Mouse (Mus musculus): ENCODE data around the gene Popdc2. TPM values are rescaled to one million over a fixed set of nuclear protein-coding genes. Genes with fewer than 3 reads are reported as not detected.

Gene Popdc2
- total RNA-seq, 2 experiments from 2014 or later: 60.2 to 61.4 TPM

- DNase-seq: no peak
- intact Hi-C loops (cut with DNase I): no loop called here
These were observed 12.6 kb downstream of the Popdc2 start for GRCm38 (mm10) chr16:38374379-38375140.

DNA sequence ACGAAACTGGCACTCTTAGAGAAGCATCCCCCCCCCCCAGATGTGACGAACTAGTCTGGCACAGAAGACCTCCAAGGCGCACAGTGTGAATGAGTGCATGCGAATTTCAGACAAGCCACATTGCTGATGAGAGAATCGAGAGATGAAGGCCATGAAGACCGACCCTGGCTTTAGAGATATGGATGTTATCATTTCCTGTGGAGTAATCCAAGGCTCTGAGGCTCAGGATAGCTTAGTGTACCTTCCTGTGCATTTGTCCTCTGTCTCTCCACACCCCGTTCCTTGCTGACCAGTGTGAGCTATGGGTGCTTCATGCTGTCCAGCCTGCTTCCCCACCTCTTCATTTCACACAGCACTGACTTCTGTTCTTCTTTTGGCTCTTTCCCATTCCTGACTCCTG lies 13.2 kb downstream of the Popdc2 start:
- no peak for DNase-seq
- intact Hi-C loops (cut with DNase I): no loop called here

DNA sequence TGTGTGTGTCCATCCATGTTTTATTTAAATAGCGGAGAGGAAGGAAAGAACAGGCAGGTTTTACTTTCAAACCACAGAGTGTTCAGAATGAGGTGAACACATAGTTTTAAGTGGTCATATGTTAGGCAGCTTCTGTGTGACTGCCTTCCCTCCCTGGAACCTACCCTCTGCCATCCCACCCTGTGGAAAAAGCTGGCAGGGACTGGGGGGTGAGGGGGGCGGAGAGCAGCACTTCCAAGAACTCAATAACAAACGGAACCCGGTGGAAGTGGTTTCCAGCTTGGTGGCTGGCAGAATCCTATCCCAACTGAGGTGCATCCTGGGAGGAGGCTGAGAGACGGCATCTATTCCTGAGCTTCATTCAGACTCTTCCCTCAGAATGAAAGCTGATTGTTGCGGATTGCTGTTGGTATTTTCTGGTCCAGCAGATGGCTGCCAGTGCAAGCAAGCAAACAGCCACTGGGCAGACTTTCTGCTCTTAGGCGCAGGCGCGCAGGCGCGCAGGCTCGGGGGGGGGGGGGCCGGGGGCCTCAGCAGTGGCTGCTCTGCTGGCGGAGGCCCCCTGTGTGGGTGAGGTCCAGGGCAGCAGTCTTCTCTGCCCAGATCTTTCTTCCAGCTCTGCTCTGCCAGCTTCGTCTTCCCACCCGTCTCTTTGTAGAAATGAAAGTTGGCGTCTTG lies 14.3 kb downstream of the Popdc2 start:
- peak in 1 of 2 experiments; percentile 29 for DNase-seq

DNA sequence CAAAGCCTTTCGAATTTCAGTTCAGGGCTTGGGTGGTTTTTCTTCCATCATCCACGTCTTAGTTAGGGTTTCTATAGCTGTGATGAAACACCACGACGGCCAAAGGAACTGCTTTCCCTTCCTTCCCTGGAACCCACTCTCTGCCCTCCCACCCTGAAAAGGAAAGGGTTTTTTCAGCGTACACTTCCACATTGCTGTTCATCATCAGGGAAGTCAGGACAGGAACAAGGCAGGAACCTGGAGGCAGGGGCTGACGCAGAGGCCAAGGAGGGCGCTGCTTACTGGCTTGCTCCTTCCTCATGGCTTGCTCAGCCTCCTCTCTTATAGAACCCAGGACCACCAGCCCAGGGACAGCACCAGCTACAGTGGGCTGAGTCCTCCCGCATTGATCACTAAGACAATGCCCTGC lies 14.8 kb downstream of the Popdc2 start:
- intact Hi-C loops (cut with DNase I): no loop called here
- DNase-seq: no peak

More for the DNA sequence above, 14.3 kb downstream of the Popdc2 start:
- intact Hi-C loops (cut with DNase I): no loop called here

DNA sequence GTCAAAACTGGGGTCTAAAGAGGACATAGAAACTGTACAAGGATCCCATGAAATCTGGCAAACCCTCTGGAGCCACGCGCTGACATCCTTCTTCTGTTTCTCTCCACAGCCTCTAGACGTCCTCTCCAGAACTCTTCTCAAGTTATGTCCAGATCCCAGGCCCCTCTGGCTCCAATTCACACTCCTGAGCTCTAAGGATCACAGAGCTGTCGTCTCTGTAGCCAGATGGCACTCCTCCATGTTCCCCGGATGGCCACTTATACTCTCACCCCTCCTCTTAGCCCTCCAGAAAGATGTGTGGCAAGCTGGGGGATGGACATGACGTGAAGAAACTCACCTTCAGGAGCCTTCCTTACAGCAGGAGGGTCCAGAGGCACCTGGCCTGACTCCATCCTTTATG lies 15.5 kb downstream of the Popdc2 start:
- intact Hi-C loops (cut with DNase I): no loop called here
- DNase-seq: no peak

GRCm38 (mm10) chr16:38378591-38378990 lies 16.6 kb downstream of the Popdc2 start:
- intact Hi-C loops (cut with DNase I): no loop called here
- DNase-seq: no peak

GRCm38 (mm10) chr16:38379088-38379487 lies 17.1 kb downstream of the Popdc2 start:
- DNase-seq: no peak
- intact Hi-C loops (cut with DNase I): no loop called here

DNA sequence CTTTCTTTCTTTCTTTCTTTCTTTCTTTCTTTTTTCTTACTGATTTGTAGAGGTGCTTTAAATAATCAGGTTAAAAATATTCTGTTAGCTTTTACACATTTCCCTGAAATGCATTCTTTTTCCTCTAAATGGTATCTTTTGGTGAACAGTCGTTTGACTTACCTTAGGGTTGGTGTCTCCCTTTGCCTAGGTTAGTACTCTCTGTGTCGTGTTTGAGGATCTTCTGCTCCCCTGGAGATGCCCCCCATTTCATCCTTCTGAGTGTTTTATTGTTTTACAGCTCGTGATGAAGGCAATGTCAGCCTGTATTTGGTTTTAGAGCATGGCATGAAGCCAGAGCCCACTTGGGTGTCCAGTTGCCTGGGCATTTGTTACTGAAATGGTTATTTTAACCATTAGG lies 17.5 kb downstream of the Popdc2 start:
- DNase-seq: no peak
- intact Hi-C loops (cut with DNase I): no loop called here

DNA sequence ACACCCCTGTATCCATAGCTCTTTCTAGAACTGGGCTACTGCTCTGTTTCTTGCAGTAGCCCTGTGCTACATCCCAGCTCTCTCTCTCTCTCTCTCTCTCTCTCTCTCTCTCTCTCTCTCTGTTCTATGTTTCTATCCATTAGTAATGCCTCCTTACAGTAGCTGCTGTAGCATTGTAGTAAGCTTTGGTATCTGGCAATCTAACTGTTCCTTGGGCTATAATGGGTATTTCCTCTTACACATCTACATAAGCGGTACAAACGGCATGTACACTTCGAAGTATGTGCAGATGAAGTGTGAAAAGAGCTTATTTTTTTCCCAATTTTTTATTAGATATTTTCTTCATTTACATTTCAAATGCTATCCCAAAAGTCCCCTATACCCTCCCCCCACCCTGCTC lies 17.9 kb downstream of the Popdc2 start:
- no peak for DNase-seq
- intact Hi-C loops (cut with DNase I): no loop called here

GRCm38 (mm10) chr16:38383683-38384082 lies 21.7 kb downstream of the Popdc2 start:
- DNase-seq: no peak
- intact Hi-C loops (cut with DNase I): no loop called here

DNA sequence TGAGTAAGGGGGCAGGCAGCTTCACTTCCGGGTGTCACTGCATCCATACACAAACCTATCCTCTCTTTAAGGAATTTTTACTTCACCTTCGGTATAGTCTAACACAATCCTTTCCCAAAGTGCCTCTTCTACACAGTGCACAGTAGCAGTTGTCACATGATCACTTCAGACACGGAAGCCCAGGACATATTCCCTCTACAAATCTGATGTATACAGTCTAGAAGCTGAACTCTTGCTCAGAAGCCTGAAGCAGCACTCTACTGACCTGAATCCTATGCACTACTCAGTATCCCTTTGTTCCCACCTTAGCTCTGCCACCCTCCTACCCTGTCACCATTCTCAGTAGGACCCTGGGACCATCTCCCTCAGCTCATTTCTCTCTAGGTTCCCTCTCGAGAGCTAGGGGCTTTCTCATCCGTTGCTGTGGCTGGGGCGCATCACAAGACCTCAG lies 23.2 kb downstream of the Popdc2 start:
- DNase-seq: no peak
- intact Hi-C loops (cut with DNase I): no loop called here

GRCm38 (mm10) chr16:38385700-38386099 lies 23.7 kb downstream of the Popdc2 start:
- intact Hi-C loops (cut with DNase I): no loop called here
- DNase-seq: no peak

DNA sequence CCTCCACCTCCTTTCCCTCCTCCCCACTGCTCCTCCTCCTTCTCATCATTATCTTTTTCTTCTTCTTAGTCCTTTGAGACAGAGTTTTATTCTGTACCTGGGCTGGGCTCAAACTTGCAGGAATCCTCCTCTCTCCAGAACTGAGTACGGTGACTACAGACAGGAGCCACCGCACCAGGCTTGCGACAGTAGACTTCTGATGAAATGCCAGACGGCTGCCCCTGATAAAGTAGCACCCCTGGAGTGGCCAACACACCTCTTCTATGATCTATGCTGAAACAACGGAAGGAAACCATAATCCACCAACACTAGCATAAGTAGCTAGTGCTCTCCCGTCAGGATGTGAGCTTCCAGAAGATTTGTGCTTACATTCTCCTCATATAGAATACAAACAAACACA lies 25.4 kb downstream of the Popdc2 start:
- intact Hi-C loops (cut with DNase I): no loop called here
- no peak for DNase-seq

DNA sequence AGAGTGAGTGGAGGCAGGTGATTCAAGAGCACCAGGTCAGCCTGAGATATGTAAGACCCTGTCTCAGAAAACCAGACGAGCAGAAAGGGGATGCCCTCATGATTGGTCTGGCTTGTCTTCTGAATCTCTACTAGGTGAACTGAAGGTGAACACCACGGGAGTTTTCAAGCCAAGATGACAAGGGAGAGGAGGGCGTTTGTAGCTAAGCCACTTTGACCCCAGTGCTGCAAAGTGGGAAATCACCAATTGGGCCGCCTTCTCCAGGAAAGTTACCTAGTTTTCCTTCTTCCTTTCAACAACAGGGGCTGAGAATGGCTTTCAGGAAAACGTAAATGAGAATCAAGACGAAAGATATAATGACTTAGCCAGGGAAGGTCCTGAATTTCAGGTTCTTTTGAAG lies 26.7 kb downstream of the Popdc2 start:
- no peak for DNase-seq
- intact Hi-C loops (cut with DNase I): no loop called here

GRCm38 (mm10) chr16:38389284-38389893 lies 27.4 kb downstream of the Popdc2 start:
- intact Hi-C loops (cut with DNase I): no loop called here
- DNase-seq: no peak

DNA sequence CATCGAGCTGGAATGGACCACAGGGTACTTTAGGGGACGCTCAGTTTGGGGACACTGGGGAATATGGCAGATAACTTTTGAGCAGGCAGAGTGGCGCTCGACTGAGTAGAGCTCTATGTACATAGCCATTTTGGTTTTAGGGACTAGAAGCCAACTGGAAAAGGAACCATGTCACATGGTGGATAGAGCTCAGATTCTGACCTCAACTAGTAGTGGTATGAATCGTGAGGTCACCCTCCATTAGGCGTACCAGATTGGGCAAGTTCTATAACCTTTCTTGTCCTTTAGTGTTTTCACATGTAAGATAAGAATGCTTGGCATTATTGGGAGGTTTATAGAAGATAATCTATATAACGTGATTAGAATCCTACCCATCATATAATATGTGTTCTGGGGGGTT lies 28.3 kb downstream of the Popdc2 start:
- intact Hi-C loops (cut with DNase I): no loop called here
- no peak for DNase-seq

DNA sequence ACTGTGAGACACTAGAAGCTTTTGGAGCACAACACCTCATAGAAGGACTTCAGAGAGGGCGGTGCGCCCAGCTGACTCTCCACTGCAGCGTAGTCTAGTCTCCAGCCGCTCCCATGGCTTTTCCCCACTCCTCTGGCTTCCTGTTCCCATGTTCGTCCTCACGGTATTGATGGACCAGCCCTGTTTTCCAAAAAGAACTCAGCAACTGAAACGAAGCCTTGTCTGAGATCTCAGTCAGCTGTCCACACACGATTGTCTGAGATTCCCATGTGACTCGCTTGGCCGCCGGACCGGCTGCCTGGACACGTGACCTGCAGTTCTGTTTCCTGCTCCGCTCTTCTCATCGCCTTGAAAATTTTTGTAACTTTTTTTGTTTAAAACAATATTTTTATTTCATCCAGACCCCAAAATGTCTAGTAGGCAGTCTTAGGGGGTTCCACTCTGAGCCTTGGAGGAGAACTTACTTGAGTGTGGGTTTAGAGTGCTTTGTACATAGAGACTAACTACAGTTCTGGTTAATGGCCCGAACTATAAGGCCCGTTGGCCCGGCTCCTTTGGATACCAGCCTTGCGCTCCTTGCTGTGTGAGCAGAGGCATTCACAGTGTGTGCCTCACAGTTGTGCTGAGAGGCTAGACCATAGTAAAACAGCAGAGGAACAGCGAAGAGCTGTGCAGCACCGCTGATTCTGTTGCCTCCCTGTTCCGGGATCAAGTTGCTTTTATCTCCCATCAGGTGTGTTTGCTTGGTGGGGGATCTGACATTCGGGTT lies 30.3 kb downstream of the Popdc2 start:
- DNase-seq: peak; percentile 70 to 76
- intact Hi-C loops (cut with DNase I): no loop called here

GRCm38 (mm10) chr16:38394191-38394618 lies 32.2 kb downstream of the Popdc2 start:
- DNase-seq: no peak
- intact Hi-C loops (cut with DNase I): no loop called here

GRCm38 (mm10) chr16:38395060-38395730 lies 33.2 kb downstream of the Popdc2 start:
- intact Hi-C loops (cut with DNase I): no loop called here
- no peak for DNase-seq

DNA sequence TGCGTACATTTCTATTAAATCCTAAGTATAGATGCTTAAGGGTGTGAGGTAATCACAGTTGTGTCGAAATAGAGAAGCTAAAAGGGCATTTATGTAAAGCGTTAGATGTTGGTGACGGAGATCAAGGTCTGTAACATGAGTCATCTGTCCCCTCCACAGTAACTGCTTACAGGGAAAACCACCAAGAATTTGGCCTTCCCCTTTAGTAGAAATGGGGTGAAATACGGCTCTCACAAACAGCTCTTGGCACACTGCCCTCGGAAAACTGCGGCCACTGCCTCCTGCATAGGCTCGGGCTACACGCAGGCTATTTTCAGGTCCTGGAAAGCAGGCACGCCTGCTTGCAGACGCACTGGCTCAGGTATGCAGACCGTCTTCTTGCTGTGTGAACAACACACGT lies 34.1 kb downstream of the Popdc2 start:
- DNase-seq: peak; percentile 39 to 52
- intact Hi-C loops (cut with DNase I): no loop called here

All from gastrocnemius, postnatal 36 days (tissue).